Mouse (Mus musculus) lung, postnatal 25 days (tissue): ENCODE measurements around the gene Cyp2b19.
"Not testable (repeated sequence)": the region's sequence is repeated elsewhere in the genome, so short reads cannot be mapped to it uniquely, and the experiment has no call there.

Experiments
- DNase-seq: peaks from one replicate; pipeline ENCODE4 v3.0.0; 2022; ENCODE audit warnings: low spot score

The Cyp2b19 gene

DNA sequence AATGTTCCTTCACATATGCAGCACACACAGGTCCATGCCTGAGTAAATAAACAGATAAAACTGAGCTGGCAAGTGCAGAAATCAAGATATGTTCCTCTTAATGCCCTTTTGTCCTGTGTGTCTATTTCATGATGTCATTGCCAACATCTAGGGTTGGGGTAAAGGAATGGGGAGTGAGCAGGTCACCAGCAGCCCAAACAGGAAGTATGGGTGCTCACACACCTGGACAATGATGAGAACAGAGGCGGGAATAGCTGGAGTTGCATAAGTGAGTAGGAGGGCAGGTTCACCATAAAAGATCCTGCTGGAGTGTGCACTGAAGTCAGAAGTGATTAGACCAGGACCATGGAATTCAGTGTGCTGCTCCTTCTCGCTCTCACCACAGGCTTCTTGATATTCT, at the start of gene Cyp2b19:
TSS of gene Cyp2b19 (plus strand) at position 301 of the 400 bp plus-strand sequence.
- DNase-seq: no peak

DNA sequence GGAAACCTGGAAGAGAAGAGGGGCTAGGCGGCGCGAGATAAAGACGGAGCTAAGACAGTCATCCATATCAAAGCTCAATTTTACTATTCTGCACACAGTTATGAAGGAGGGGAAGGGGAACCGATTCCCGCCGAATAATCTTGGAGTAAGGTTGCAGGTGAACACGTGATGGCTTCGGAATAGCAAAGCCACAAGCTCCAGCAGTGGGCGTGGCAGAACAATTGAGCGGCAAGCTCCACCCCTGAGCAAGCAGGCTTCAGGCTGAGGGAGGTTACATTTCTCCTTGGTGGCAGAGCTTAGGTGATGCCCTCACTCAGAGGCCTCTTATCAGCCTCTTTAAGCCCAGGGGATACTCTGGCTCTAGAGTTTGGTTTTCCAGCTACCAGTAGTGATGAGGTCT, 45.9 kb upstream of the Cyp2b19 start:
- no peak for DNase-seq

DNA sequence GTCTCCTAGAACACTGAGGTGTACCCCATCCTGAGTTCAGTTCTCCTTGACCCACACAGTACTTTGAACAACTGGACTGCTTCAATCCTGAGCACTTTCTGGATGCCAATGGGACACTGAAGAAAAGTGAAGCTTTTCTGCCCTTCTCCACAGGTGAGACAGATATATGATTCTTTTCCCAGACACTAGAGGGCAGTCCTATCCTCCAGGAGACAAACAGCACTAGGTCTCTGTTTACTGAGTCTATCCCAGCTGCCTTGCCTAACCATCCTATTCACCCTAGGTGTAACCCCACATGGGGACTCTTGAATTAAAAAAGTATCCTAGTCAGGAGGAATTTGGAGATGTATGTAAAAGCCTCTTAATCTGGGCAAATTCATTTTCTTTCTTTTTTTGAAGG, 18.0 kb upstream of the Cyp2b19 start:
- DNase-seq: peak; percentile 9

DNA sequence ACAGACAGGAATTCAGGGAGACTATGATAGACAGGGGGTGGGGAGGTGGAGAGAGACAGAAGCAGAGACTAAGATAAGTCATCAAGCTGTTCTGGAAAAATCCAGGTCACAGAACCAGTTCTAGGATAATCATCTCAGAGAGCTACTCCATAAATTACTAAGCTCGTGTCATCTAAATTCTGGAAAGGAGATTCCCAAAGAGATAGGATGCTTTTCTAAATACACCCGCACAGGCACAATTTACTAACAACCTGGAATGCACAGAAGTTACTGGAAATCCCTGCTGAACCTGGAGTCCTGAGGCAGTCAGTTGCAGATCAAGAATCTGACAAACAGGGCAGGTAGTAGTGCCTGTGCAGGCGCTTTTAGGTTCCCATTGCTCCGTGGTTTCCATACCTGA, 13.0 kb upstream of the Cyp2b19 start:
- no peak for DNase-seq

DNA sequence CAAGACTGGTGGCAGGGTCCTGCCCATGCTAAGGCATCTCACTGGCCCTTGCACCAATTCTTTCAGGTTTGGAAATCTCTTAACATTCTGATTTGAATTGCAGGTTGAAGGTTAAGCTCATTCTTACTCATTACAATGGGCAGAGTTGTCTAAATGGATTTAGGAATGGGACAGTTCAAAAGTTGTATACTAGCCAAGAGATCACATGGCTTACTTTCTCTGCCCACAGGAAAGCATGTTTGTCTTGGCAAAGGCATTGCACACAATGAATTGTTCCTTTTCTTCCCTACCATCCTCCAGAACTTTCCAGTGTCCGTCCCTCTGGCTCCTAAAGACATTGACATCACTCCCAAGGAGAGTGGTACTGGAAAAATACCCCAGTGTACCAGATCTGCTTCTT, 11.5 kb upstream of the Cyp2b19 start:
- DNase-seq: no peak

DNA sequence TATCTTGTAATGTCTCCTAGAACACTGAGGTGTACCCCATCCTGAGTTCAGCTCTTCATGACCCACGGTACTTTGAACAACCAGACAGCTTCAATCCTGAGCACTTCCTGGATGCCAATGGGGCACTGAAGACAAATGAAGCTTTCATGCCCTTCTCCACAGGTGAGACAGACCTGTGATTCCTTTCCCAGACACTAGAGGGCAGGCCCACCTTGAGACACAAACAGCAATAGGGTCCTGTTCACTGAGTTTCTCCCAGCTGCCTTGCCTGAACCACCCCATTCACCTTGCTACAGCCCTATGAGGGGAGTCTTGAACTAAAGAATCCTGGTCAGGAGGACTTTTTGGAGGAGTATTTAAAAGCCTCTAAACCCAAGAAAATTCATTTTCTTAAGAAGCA, 10.1 kb downstream of the Cyp2b19 start:
- peak; percentile 43 for DNase-seq

DNA sequence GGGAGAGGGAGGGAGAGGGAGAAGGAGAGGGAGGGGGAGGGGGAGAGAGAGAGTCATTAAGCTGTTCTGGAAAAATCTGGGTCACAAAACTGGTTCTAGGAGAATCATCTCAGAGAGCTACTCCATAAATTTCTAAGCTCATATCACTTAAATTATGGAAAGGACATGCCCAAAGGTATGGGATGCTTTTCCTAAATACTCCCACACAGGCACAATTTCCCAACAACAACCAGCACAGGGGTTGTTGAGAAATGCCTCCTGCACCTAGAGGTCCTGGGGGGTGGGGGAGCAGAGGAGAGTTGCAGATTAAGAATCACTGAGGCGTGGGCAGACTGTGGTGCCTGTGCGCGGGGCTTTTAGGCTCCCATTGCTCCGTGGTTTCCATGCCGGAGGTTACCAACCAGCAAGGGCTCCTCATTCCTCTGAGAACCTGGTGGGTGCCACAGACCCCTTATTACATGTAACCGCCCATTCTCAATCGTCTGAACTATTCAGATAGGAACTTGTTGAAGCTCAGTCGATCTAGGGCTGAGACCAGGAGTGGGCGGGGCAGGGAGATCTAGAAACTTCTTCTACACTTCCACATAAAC, 13.0 kb downstream of the Cyp2b19 start:
- DNase-seq: no peak

DNA sequence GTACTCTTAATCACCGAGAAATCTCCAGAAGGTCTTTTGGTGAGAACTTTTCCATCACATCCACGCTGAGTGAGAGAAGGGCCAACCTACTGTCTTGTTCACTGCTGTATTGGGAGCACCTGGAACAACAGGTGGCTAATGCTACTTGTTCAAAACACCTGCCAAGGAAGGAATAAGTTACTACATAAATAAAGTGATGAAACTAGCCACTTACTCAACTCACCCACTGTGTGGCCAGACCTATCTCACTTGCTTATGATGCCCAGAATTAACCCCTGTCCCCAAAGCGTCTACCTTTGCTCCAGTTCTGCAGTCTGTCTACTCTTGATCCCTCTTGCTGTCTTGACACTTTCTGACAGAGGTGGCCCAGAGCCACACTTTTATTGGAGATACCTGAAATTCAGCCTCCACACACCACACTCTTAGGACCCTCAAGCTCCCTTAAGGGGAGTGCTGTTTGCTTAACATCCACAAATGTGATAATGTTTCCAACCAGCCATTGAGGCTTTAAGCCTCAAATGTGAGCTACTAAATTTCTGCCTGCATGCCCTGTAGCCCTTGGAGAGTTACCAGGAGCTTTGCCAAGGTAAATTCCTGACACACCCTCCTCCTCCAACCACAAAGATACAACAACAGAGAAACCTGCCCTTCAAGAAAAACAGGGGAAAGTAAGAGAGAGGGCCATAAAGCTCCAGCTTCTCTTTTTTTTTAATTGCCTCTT, 16.1 kb downstream of the Cyp2b19 start:
- peak; percentile 76 for DNase-seq

DNA sequence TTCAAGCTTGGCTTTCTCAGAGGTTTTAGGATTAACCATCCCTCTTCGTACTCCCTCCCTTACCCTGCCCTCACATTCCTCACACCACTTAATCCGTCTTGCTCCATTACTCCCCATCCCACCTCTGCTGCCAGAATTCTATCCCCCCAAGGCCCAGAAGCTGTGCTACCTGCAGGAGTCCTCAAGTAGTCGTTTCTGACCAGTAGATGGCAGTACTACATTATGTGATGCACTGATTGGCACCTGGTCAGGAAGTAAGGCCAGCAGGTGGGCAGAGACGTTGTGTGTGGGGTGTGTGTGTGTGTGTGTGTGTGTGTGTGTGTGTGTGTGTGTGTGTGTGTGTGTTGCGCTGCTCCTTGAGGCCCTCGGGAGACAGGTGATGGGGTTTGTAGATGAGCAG, 18.9 kb downstream of the Cyp2b19 start:
- peak; percentile 45 for DNase-seq

DNA sequence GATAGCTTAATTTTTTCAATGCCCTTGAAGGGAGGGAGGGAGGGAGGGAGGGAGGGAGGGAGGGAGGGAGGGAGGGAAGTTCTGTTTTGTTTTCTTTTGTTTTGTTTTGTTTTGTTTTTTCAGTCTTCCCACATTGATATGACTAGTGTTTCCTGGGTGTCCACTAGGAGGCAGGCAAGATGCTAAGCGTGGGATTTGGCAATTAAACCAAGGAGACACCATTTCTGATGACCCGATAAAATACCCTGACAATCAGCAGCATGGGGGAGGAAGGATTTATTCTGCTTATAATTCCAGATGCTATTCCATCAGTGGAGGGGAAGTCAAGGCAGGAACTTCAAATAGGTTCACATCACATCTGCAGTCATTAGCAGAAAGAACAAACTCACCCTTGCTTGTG, 20.9 kb downstream of the Cyp2b19 start:
- no peak for DNase-seq

DNA sequence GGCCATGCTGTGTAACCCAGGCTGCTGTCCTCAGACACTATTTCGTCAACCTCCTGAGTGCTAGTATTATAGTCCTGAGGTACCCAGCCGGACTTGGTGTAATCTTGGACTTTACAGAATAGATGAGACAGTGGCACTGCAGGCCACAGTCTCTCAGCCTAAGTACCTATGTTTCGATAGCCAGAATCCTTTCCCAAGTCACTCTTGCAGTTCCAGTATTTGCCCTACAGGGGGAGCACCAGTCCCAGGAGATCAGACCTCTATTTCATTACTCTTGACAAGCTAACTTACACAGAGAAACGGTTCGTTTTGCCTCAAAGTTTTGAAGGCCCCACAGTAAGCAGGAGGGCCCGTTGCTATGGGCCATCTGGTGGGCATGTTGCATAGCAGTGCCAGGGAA, 21.5 kb downstream of the Cyp2b19 start:
- peak; percentile 68 for DNase-seq

DNA sequence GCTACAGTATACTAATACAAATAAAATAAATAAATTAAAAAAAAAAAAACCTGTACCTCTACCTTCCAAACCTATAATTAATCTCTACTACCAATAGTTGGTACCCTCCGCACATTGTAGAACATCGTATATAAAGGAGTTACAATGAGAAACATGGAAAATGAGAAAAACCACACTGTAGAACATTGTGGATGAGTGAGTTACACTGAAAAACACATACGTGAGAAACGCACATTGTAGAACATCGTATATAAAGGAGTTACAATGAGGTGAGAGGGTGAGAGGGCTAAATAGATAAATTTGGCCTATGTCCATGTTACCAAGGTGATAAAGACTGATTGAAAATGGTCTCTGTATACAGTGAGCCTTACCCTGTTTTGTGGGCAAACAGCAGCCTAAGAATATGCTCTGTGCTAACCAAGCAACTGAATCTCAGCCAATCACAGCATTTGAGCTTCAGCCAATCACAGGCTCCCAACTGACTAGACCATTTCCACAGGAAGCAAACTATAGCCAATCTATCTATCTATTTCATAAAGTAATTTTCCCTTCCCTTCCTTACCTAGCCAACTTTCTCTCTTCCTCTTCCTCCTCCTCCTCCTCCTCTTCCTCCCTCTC, 23.0 kb downstream of the Cyp2b19 start:
- no peak for DNase-seq

DNA sequence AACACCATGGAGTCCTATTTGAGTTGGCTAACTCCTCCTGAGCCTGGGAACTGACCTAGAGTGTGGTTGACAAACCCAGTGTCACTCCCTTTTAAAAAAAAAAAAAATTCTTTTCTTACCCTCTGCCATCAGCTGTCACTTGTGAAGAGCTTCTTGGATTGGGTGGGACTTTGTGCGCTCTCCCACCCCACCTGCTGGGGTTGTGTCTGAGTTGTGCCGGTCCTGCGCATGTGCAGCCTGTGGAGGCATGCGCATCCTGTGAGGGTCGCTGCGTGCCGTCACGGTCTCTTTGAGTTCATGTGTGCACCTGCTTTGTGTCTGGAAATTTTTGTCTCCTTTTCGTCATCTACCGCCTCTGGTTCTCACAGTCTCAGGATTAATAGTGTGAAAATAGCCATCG, 23.6 kb downstream of the Cyp2b19 start:
- no peak for DNase-seq

DNA sequence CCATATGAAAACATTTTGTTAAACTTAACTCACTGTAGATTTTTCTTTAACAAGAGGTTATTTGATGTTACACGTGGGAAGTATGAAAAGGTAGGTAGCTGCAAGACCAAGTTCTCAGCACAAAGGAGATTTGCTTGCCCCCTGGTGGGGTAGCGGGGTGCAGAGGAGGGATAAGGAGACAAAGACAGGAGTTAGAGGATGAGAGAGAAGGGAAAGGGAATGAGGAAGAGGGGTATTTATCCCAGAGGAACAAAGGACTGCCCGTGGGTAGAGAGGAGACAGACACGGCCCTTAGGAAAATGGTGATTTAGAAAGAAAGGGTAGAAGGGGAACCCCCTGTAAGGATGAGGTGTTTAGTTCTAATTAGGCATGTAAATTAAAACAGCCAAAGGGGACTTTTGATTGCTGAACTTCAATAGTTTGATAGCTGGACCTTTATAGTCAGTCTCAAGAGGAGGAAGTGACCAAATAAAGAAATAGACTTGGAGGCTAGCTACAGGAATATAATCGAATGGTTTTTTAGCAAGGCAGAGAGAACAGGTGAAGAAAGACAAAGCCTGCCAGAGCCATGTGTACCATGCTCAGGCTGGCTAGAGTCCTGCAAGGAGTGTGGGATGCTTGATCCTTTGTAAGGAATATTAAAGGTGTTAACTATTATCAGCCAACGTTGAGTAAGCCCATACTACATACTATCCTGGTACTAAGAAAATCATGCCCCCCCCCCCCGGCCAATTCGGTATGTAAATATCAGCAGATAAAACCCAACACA, 24.2 kb downstream of the Cyp2b19 start:
- DNase-seq: no peak

DNA sequence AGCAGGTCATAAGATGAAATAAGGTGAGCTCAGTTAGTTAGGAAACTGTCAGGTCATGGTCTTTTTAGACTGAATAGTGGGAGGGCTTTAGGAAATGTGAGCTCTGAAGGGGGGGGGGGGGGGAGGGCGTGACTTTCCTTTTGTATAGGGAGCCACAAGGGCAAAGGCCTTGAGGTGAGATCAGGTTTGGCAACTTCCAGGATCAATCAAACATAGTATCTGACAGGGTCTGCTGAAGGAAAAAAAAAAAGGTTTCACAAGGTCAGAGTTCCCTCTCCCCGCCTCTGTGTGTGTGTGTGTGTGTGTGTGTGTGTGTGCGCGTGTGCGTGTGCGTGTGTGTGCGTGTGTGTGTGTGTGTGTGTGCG, 24.8 kb downstream of the Cyp2b19 start:
- no peak for DNase-seq

DNA sequence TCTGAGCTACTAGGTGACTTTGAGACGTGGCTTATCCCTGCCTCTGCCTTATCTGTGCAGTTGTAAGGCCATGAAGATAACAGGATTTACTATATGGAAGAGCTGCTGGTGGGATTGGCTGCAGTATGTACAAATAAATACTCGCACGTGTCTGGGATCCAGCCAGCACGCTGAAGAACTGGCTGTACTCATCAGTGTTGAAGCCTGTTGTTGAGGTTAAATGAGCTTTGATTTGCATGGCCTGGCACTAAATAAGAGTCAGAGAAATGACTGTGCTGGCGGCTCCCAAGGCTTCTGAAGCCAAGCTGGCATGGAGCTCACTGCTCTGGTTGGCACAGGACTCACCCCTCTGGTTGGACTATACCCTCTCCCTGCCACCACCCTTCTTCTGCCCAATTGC, 26.2 kb downstream of the Cyp2b19 start:
- peak; percentile 18 for DNase-seq

DNA sequence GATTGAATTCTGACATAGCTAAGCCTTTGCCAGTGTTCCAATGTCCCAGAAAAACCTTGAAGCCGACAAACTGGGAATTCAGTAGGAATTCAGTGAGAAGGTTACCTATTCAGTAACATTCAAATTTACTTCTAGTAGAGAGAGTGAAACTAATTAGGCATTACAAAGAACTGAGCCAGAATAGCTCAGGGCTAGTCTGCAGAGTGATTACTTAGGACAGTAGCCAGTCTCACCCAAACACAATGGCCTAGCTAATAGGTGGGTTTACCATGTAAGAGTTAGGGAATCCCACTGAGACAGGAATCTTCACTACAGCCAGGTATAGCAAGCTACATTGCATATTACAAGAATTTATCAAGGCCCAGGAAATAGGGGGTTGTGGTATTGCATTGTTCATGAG, 29.1 kb downstream of the Cyp2b19 start:
- DNase-seq: not testable (repeated sequence)

DNA sequence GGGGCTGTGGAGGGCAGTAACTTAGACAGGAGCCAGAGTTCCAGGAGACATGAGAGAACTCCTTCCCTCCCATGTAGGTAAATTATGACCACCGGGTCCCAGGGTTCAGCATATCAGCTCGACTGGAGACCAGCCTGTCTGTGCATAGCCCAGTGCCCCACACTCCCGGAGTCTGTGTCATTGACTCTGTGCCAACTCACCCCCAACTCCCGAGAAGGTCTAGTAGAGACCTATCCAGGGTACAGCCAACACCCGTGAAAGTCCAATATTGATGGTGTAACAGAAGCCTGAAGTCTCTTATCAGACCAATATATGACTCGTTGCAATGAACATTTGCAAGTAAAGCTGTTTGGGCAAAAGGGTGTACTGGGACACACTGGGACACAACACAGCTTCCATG, 33.0 kb downstream of the Cyp2b19 start:
- DNase-seq: no peak

DNA sequence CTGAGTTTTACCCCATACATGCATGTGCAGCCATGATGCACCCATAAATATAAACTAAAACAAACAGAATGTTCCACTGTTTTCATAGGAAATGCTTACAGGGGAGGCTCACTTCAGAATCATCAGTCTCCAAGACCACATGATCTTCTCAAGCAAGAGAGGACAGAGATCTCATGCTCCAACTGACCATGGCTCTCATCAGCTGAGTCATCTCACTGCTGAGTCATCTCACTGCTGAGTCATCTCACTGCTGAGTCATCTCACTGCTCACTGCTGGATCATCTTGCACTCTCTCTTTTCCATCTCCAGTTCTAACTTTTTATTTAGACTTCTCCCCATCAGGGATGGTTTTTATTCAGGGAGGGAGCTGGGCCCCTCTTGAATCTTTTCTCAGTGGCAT, 43.2 kb downstream of the Cyp2b19 start:
- DNase-seq: no peak

DNA sequence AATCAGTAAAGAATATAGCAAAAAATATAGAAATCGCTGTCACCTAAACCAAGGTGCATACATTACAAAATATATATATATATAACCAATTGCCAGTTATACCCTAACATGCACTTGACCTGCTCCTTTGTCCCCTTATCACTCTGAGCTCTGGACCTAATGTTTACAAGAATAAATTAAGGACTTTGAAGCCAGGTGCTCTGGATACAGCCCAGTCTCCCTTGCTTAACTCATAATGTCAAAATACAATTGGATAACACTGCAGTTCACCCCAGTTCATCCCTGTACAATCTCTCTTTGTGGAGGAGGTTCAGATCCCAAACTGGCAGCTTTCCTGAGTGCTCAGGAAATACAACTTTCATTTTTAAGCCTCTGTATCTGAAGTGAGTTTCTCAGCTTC, 44.1 kb downstream of the Cyp2b19 start:
- DNase-seq: no peak

DNA sequence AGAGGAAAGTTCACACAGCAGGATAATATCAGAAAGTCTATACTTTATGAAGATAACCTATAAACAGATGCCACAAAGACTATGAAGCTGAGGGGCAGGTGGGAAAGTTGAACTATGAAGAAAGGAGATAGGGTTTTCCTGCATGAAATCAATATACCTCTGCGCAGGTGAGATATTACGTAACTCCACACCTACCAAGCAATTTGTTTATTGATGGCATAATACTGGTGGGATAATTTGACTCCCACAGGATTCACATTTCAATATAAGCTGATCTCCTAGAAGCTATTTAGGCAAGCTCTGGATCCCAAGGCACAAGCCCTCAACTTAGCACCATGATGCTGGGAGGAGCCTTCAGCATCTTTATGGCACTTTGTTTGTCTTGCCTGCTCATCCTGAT, 51.6 kb downstream of the Cyp2b19 start, which contains the start of gene Cyp2g1:
TSS of gene Cyp2g1 (plus strand) at position 301 of the 400 bp plus-strand sequence.
- no peak for DNase-seq
